Mouse (Mus musculus) adrenal gland, postnatal 25 days (tissue): ENCODE results near the gene March8. TPM values are rescaled to one million over a fixed set of nuclear protein-coding genes. Genes with fewer than 3 reads are reported as not detected.

ENCODE experiments used
- total RNA-seq: library from RNA; stranded (reverse); gene quantifications from 2 replicates; pipeline ENCODE4 v1.2.3, GENCODE M21; 2021

The March8 gene
- total RNA-seq, 1 experiment from 2014 or later, result 78.1 TPM

Other genes with a start within 250 kb of the March8 start
- gene Tmcc1, start 144.5 kb upstream of the March8 start, total RNA-seq, result 23.9 and 24.6 TPM in 2 replicates
- 48.3 and 56.0 TPM in 2 replicates for gene Washc2, start 130.0 kb upstream of the March8 start, total RNA-seq
- gene Zfand4, start 73.8 kb upstream of the March8 start, total RNA-seq, result 2.3 and 2.4 TPM in 2 replicates
- 0.97 and 1.5 TPM in 2 replicates for gene Alox5, start 123.2 kb downstream of the March8 start, total RNA-seq
- not detected in 2 replicates for gene Olfr211, start 151.1 kb downstream of the March8 start, total RNA-seq
- gene Olfr212, start 168.5 kb downstream of the March8 start, total RNA-seq, result not detected in 2 replicates
- gene Olfr213, start 200.4 kb downstream of the March8 start, total RNA-seq, result not detected in 2 replicates
- 1.8 and 3.0 TPM in 2 replicates for gene Gm5580, start 213.1 kb downstream of the March8 start, total RNA-seq
- not detected in 2 replicates for gene Olfr214, start 216.2 kb downstream of the March8 start, total RNA-seq
- gene Olfr215, start 246.2 kb downstream of the March8 start, total RNA-seq, result not detected in 2 replicates